Mouse (Mus musculus) ovary, adult 10 weeks (tissue): ENCODE data around the gene Lce1m. TPM values are rescaled to one million over a fixed set of nuclear protein-coding genes. Genes with fewer than 3 reads are reported as not detected.

Experiments used
- polyA plus RNA-seq: library from polyadenylated mRNA; stranded (reverse); fragments of 350-450 nt; fragmentation: Illumina TruSeq; extraction: RNeasy Lipid Tissue Mini Kit (QIAGEN cat#74804); gene quantifications from one replicate; pipeline ENCODE4 v1.2.3, GENCODE M21; 2014

Gene Lce1m
- not detected for polyA plus RNA-seq

GRCm38 (mm10) chr3:93018960-93019359 is at the start of gene Lce1m:
Gene Lce1m (minus strand): TSS chr3:93019060.

GRCm38 (mm10) chr3:93068523-93068922 is 49.7 kb upstream of the Lce1m start, which contains the start of gene Gm4858:
Gene Gm4858 (plus strand): TSS chr3:93068823.

GRCm38 (mm10) chr3:93015460-93016104 is 3.3 kb downstream of the Lce1m start, which contains the start of gene Crct1:
Gene Crct1 (minus strand): TSS chr3:93015687.

GRCm38 (mm10) chr3:92991926-92992325 is 26.9 kb downstream of the Lce1m start, which contains the start of gene Lce3f:
Gene Lce3f (plus strand): TSS chr3:92992226.

Other genes with a start within 250 kb of the Lce1m start
- gene Lce1i, start 240.2 kb downstream of the Lce1m start, polyA plus RNA-seq, result not detected
- not detected for gene Lce1j, start 228.5 kb downstream of the Lce1m start, polyA plus RNA-seq
- gene Lce1k, start 211.2 kb downstream of the Lce1m start, polyA plus RNA-seq, result not detected
- not detected for gene Kprp, start 191.8 kb downstream of the Lce1m start, polyA plus RNA-seq
- gene Lce1l, start 167.8 kb downstream of the Lce1m start, polyA plus RNA-seq, result not detected
- not detected for gene 2310050C09Rik, start 148.8 kb downstream of the Lce1m start, polyA plus RNA-seq
- not detected for gene Lce3a, start 92.8 kb downstream of the Lce1m start, polyA plus RNA-seq
- not detected for gene Lce3b, start 86.1 kb downstream of the Lce1m start, polyA plus RNA-seq
- gene Lce3c, start 74.6 kb downstream of the Lce1m start, polyA plus RNA-seq, result not detected
- gene Lce3d, start 61.7 kb downstream of the Lce1m start, polyA plus RNA-seq, result not detected
- not detected for gene Lce3e, start 52.0 kb downstream of the Lce1m start, polyA plus RNA-seq
- gene Lce3f, start 26.8 kb downstream of the Lce1m start, polyA plus RNA-seq, result not detected
- not detected for gene Crct1, start 3.4 kb downstream of the Lce1m start, polyA plus RNA-seq
- gene Gm4858, start 49.8 kb upstream of the Lce1m start, polyA plus RNA-seq, result not detected
- gene Crnn, start 125.7 kb upstream of the Lce1m start, polyA plus RNA-seq, result not detected
- not detected for gene Flg2, start 178.2 kb upstream of the Lce1m start, polyA plus RNA-seq